Mouse (Mus musculus): Measurements from ENCODE around the gene Ppm1h.

Ppm1h gene

DNA sequence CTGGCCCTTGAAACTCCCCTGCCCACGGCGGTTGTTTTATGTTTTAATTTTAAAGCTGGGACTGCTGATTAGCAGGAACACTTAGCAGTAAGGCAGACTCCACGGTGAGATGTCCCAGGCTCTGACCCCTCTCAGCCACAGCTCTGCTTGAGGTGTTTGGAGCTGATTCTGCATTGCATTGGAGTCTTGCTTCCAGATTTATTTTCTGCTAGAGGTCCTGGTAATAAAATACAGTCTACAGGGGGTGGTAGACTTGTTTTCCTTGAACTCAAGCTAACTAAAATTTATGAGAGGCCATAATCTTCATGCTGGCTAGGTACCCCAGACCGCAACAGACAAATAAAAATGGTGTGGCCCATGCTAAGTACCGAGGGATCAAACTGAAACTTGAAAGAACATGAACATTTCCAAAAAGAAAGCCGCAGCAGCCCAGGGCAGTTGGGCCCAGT, 90.4 kb downstream of the Ppm1h start:
- DNase-seq (ENCODE audit: low read depth): no peak

DNA sequence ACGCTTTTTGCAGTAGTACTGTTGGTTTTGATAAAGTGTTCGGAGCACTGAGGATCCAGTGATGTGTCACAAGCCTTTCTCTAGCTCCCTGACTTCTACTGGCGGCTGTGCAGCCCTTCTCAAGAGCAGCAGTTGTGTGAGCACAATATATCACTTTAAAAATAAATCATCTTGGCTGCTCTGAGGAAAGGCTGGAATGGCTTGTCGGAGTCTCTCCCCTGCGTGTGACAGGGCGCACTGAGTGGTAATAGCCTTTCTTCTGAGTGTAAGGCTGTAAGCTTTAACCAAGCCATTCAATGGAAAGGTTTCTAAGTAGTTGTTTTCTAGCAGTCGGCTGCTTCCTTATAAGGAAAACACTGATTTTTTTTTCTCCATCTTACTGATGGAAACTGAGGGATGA, 91.8 kb downstream of the Ppm1h start:
- no peak for DNase-seq (ENCODE audit: low read depth)

DNA sequence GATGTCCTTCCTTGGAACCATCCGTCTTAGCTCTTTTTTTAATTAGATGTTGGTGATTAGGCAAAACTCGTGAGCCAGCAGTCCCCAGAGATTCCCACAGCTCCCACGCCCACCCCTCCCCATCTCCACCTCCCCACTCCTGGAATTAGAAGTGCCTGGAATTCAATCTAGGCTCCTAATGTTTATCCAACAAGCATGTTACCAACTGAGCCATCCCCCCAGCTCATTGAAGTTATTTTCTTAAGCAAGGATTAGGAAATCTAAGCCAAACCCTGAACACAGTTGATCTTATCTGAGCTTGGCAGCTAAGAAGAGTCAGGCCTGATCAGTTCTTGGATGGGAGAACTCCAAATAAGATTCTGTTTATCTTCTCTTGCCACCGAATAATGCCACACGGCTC, 92.4 kb downstream of the Ppm1h start:
- no peak for DNase-seq (ENCODE audit: low read depth)

DNA sequence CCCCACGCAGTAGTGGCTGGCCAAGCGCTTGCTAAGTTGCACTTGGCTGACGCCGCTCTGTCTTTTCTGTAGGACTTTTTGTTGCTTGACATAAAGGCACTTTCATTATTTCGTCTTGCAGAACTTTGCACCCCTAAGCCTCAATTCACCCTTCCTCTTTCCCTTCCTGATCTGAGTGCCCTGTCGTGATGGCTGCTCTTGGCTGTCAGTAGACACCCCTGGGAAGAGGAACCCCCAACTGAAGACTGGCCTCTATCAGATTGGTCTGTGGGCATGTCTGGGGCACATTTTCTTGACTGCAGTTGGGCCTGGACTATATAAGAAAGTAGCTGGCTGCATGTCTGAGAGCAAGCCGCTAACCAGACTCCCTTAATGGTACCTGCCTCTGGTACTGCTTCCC, 95.6 kb downstream of the Ppm1h start:
- DNase-seq (ENCODE audit: low read depth): no peak

DNA sequence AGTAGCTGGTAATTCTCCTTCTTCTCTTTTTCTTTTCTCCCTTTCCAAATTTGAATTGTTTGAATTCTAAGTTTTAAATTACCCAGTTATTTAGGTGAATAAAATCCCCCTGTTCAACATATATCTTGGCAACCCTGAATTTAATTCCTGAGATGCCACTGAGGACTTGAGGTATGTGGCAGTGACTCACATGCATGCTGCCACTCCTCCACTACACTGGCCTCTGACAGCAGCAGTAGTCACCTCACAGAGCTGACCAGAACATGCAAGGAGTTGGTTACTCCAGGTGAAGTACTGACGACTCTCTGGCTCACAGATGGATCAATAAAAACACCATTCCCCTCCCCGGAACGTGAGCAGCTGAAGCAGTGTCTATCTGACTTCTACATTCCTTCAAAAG, 98.9 kb downstream of the Ppm1h start:
- no peak for DNase-seq (ENCODE audit: low read depth)

DNA sequence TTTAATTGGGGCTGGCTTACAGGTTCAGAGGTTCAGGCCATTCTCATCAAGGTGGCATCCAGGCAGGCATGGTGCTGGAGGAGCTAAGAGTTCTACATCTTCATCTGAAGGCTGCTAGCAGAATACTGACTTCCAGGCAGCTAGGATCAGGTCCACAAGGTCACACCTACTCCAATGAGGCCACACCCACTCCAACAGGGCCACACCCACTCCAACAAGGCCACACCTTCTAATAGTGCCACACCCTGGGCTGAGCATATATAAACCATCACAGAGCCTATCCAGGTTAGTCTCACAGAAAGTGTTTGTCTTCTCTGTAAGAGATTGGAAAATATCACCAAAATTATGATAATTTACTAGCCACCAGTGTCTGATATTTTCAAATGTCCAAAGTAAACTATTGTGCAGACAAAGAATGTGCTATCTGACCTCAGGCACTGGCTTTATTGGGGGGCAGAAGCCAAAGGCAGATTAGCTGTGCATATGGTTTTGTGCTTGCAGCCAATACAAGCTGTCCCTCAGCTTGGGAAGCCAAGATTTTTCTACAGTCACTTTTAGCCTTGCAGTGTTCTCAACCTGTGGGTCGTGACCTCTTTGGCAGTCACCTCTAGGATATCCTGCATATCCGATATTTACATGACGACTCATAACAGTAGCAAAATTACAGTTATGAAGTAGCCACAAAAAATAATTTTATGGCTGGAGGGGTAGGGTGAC, 99.5 kb downstream of the Ppm1h start:
- DNase-seq (ENCODE audit: low read depth): no peak

DNA sequence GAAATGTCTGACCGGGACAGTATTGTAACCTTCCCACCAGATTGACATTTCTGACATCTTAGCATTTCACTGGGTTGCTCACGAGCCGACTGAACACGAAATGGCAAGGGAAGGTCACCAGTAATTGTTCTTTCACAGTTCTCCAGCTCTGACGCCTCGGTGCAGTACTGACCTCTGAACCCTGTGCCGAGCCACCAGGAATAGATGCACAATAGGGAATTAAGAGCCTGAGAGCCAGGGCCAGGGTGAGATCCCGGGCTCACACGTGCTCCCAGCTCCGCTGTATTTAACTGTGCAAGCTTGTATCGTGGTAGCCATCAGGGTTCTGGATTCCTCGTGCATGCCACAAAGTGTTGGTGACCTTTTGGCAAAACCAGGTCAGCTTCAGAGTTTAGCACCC, 100.8 kb downstream of the Ppm1h start:
- no peak for DNase-seq (ENCODE audit: low read depth)

DNA sequence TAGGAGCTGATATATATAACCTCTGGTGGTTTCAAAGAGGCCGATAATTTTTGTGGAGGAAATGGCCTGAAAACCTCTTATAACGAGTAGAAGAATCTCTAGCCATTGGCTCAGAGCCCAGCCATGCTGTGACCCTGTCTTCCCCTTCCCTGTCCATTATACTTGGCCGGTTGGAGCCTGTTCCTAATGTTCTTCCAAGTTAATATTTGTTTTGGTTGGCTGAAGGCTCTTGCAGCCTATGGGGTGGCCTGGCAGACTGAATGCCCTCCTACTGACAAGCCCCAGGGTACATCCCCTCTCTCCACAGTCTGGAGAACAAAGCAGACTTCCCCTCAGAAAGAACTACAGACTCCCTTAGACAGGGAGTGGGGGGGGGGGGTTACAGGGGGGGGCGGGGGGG, 104.2 kb downstream of the Ppm1h start:
- no peak for DNase-seq (ENCODE audit: low read depth)

DNA sequence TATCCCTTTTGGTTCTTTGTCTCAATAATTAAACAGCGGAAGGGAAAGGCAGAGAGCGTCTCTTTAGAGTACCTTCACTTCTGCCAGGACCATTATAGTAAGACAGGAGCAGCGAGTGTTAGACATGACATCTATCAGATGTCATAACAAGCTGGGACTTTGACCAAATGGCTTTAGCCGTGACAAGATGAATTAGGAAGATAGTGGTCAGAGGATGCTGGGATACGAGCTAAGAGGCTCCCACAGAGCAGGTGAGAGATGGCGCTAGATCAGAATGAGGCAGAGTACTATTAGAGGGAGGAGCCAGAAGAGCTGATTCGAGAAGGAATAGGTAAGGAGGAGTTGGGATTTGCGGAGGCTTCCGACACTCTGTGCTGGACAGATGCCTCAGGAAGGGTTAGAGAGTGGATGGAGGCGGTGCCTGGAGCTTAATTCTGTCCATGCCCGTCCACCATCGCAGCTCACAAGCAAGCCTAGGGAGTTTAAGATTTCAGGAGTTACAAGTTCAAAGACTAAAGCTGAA, 111.1 kb downstream of the Ppm1h start:
- DNase-seq (ENCODE audit: low read depth): no peak

DNA sequence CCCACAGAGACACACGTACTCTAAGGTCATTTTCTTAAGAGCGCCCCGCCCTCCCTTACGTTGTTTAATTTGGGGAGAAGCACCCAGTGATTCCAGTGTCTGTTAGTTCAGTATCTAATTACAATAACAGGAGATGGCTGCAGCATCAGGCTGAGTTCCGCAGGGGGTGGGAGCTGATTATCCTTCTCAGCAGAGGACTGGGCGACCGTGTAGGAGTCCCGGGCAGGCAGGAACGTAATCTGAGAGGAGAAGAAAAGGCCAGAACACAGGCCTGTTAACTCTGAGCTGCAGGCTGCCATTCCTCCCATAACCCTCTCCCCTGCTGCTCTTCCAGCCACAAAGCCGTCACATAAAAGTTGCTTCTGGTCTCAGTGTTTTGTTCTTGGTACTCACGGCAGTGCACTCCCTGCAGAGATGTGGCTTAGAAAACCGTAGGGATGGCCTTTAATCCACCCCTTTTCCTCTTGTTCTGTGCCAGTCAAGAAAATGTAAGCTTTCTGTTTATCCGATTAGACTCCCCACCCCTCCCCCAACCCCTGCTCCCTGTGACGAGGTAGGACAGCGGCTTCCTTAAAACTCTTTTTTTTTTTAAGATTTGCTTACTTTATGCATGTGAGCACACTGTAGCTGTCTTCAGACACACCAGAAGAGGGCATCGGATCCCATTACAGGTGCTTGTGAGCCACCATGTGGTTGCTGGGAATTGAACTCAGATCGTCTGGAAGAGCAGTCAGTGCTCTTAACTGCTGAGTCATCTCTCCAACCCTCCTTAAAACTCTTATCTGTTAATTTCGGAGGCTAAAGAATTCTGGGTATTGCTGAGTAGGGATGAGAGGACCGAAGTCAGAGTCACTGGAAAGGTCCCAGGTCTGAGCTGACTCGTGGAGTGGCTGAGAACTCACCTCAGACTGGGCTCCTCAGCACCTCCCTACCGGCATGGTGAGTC, 113.7 kb downstream of the Ppm1h start:
- peak; percentile 63 for DNase-seq (ENCODE audit: low read depth)

DNA sequence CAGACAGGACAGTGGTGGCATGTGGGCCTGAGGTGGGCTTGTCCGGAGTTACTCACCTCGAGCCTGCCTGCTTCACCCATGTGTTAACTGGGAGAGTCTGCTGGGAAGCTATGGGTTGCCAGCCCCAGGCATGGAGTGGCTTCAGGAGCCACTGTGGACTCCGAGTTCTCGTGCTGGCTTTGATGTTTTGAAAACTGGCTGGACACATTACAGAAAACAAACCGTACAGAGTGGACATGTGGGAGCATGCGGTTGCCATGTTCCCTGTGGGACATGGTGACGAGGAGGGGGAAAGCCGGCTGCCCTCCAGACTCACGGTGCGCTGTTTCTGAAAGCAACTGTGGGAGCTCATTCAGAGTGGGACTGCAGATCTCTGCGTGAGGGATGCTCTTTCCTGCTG, 114.6 kb downstream of the Ppm1h start:
- DNase-seq (ENCODE audit: low read depth): no peak

DNA sequence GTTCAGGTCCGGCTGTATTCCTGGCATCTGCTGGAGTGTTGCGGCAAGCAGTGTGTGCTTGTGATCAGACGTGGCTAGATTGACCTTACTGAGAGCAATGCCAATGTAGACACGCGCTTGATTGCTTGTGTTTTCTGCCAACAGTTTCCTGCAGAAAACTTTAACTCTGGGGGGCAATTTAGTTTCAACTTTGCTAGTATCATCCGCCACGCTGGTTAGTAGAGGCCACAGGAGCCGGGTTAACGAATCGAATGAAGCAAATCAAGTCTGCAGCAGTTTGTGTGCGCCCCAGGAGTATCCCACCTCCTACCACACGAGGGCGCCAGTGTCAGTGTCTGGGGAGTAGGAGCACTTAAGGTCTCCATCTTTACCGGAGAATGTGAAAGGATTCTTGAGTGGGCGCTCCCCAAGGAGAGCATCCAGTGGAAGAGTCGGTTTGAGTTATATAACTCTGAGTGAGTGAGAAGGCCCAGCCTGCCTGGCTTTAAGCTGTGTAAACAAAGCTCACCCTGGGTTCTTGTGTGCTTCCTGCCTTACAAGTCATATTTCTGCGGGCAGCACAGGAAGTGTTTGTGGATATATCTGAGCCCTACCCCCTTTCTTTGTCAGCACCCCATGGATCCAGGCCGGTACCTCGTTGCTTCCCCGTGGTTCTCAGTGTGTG, 115.8 kb downstream of the Ppm1h start:
- DNase-seq (ENCODE audit: low read depth): peak; percentile 93

DNA sequence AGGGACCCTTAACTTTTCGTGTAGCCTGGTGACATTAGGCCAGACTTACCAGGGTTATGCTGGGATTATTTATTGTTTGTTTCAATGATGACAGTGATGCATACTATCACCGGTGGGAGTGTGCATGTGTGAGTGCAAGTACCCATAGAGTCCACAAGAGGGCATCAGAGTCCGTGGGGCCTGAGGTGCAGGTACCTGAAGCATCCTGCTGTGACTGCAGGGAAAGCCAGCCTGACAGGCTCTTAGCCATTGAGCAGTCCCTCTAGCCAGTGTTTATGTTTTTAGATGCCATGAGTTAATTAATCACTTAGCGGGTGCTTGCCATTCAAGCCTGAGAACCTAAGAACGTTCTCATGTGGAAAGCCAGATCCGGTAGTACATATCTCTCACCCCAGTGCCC, 119.4 kb downstream of the Ppm1h start:
- DNase-seq (ENCODE audit: low read depth): peak; percentile 54

DNA sequence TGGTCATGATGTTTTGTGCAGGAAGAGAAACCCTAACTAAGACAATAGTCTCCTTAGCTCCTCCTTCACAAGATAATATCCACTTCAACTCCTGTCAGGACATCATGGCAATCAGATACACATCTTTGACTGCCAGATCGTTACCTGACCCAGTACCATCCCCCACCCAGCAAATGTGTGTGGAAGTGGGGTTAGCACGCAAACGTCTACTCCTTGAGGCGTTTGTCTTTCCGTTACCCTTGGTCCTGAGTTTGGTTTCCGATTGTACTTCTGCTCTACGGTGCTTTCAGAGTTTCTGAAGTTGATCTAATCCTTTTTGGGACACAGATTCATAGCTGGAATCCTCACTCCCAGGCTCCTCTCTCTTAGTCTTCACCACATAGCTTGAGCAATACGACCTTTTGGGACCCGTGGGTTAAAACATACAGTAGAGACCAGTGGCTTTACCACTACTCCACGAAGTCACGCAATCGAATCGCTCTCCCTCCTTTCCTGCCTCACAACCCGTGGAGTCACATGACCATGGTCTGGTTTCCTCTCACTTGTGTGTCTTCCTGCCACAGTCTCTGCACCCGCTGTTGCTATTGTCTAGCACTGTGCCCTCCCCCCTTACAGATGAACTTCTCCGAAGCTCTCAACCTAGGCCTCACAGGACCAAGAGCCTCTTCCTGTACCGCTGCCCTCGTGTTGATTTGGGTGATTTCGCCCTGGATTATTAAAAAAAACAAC, 121.6 kb downstream of the Ppm1h start:
- peak; percentile 88 for DNase-seq (ENCODE audit: low read depth)

DNA sequence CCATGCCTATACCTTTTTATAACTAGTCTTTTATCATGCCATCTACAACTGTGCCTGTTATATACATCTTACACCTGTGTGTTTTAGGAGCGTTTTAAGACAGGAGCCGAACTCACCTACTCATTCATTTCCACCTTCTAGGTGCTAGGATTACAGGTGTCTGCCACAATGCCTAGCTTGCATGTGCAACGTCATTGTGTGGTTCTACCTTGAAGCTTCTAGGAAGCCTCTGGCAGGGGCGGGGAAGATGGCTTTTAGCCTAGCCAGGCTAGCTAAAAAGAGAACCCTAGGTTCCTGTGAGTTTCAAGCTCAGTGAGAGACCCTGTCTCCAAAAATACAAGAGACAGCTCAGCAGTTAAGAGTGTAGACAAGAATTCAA, 122.2 kb downstream of the Ppm1h start:
- no peak for DNase-seq (ENCODE audit: low read depth)

DNA sequence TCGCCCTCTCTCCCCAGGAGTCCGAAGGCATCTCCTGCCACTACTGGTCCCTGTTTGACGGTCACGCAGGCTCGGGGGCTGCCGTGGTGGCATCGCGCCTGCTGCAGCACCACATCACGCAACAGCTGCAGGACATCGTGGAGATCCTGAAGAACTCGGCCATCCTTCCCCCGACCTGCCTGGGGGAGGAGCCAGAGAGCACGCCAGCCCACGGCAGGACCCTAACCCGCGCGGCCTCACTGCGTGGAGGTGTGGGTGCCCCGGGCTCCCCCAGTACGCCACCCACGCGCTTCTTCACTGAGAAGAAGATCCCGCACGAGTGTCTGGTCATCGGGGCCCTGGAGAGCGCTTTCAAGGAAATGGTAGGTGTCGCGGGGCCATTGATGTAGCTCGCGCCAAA, 123.7 kb downstream of the Ppm1h start:
- no peak for DNase-seq (ENCODE audit: low read depth)

DNA sequence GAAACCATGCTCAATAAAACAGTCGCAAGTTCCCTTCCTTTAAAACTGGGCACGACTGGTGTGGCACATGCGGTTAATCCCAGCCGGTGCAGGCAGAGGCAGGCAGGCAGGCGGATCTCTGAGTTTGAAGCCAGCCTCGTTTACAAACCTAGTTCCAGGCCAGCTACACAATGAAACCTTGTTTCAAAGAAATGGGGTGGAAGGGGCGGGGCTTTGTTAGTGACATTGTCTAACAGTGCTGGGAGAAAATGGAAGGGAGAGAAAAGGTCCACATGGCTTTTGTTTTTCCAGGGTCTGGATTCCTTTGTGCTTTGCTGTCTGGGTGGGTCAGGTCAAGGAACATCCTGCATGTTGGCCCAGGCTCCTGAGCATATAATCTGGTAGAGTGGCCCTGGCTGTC, 124.3 kb downstream of the Ppm1h start:
- peak; percentile 30 for DNase-seq (ENCODE audit: low read depth)

DNA sequence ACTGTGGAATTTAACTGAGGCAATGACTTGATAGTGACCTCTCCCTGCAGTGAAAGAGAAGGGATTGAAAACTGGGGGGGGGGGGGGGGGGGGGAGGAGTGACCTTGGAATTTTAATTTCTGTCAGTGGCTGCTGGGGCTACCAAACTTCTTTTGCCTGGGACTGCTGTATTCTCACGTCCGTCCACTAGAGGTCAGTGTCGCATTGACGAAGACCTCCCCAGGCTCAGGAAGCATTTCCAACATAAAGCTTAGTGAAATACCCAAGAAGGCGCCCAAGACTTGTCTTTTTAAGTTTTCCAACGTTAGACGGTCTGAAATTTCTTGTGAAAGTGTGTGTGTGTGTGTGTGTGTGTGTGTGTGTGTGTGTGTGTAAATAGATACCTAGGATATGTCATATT, 125.3 kb downstream of the Ppm1h start:
- DNase-seq (ENCODE audit: low read depth): peak; percentile 89

DNA sequence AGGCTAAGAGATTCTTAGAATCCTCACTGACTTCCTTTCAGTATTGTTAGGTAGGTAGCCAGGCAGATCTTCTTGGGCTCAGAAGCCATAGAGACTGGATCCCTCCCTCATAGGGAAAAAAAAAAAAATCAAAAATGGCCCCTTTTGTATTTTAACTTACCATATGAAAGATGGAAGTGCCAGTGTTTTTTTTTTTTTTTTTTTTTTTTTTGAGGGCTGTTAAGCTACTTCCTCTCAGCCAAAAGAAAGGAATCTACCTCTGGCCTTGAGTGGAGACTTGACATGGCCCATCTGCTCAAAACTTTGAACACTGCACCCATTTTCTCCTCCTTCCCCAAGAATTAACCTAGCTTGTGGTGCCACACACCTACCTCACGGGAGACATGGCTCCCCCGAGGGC, 127.3 kb downstream of the Ppm1h start:
- no peak for DNase-seq (ENCODE audit: low read depth)

DNA sequence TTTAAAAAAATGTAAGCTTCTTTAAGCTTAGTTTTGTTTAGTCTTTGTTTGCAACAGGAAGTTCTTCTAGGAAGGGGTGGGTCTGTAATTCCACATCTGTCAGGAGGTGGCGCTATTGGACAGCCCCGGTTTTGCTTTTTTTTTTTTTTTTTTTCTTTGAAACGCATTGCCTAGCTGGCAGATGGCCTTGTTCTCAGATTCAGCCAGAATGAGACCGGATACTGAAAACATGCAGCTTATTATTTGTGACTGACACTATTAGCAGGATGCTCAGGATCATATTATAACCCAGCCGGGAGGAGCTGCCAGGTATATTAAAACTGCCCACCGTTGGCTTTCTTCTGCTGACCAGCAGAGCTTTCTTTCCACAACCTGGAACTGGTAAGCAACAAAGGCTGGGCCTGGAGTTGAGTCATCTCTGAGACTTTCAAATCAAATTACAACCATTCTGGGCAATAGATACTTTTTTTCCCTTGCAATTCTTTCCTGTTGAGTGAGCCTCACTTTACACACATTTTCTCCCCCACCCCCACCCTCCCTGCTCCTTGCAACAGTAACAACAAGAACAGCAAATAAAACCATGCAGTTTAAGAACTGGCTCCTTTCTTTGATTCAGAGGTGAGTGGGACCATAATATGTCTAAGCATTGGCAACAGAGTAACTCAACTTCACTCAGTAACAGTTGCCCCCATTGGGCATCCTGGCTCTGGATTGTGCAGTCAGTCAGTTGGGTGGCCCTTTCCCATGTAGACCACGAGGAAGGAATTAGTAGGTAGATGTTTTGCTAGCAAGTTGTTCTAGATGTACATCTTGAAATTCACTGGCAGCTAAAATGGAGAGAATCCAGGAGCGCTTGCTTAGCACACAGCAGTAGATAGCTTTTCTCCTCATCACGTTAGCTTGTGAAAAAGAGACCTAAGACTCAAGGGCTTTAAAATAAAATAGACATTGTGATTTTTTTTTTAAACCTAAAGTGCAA, 128.9 kb downstream of the Ppm1h start:
- peak; percentile 95 for DNase-seq (ENCODE audit: low read depth)

DNA sequence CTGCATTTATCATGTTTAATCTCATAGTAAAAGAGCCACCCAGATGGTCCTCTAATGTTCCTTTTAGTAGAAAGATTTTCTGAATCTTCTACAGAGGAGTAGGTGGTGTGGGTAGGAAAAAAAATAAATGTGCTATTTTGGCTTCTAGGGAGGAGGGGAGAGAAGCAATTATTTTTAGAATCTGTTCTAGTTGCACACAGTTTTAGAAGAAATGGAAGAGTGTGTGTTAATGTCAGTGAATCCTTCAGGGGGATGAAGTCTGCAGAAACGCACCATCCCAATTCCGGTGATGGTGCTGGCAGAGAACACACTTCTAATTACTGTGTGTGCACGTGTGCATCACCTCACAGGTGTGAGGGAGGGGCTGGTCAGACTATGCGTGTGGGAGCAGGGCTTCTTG, 129.6 kb downstream of the Ppm1h start:
- no peak for DNase-seq (ENCODE audit: low read depth)
